Mouse (Mus musculus) CH12F3 (cell line): ENCODE data around the gene Nrros.

Source experiments
- in situ Hi-C: fragments of 300-500 bp; cut with MboI; formaldehyde crosslinking; loops from 2 replicates; pipeline ENCODE4 v1.14.3; 2020; ENCODE audit warnings: low sequenced_read_pairs

Gene Nrros

GRCm38 (mm10) chr16:32163392-32163791 is 2.0 kb downstream of the Nrros start:
- in situ Hi-C loops = no loop called here

- in situ Hi-C loops = no loop called here
Observed at GRCm38 (mm10) chr16:32160742-32161323, 4.6 kb downstream of the Nrros start.

GRCm38 (mm10) chr16:32158966-32159365 is 6.4 kb downstream of the Nrros start:
- in situ Hi-C loops = no loop called here

- in situ Hi-C loops = no loop called here
Observed at GRCm38 (mm10) chr16:32157369-32157768, 8.0 kb downstream of the Nrros start.

- in situ Hi-C loops = no loop called here
Observed at GRCm38 (mm10) chr16:32156719-32157118, 8.7 kb downstream of the Nrros start.

GRCm38 (mm10) chr16:32154437-32154836 is 11.0 kb downstream of the Nrros start:
- in situ Hi-C loops = no loop called here

- in situ Hi-C loops = no loop called here
Observed at GRCm38 (mm10) chr16:32153976-32154375, 11.4 kb downstream of the Nrros start.

GRCm38 (mm10) chr16:32147589-32148207 is 17.7 kb downstream of the Nrros start:
- in situ Hi-C loops = no loop called here

GRCm38 (mm10) chr16:32144592-32144991 is 20.8 kb downstream of the Nrros start:
- in situ Hi-C loops = no loop called here

GRCm38 (mm10) chr16:32143766-32144165 is 21.6 kb downstream of the Nrros start:
- in situ Hi-C loops = no loop called here

GRCm38 (mm10) chr16:32138954-32139353 is 26.4 kb downstream of the Nrros start:
- in situ Hi-C loops = no loop called here

GRCm38 (mm10) chr16:32135842-32136357 is 29.5 kb downstream of the Nrros start:
- in situ Hi-C loops = no loop called here

GRCm38 (mm10) chr16:32133148-32133547 is 32.2 kb downstream of the Nrros start:
- in situ Hi-C loops = no loop called here

GRCm38 (mm10) chr16:32130190-32130826 is 35.1 kb downstream of the Nrros start:
- in situ Hi-C loops = no loop called here

GRCm38 (mm10) chr16:32129449-32130189 is 35.8 kb downstream of the Nrros start:
- in situ Hi-C loops = no loop called here

- in situ Hi-C loops = no loop called here
Observed at GRCm38 (mm10) chr16:32127046-32127445, 38.3 kb downstream of the Nrros start.

- in situ Hi-C loops = no loop called here
Observed at GRCm38 (mm10) chr16:32125364-32125763, 40.0 kb downstream of the Nrros start.

- in situ Hi-C loops = no loop called here
Observed at GRCm38 (mm10) chr16:32124444-32125335, 40.7 kb downstream of the Nrros start.

GRCm38 (mm10) chr16:32124020-32124419 is 41.4 kb downstream of the Nrros start:
- in situ Hi-C loops = no loop called here

- in situ Hi-C loops = no loop called here
Observed at GRCm38 (mm10) chr16:32120454-32120853, 44.9 kb downstream of the Nrros start.
